Mouse (Mus musculus) spleen, adult 2 months (tissue): ENCODE measurements at regions not wholly inside any gene's neighbourhood (a gene's known extent, or its start where the extent isn't known, plus 50 kb on each side); places are given as distances from the start of the nearest gene placed in this dataset.

ENCODE experiments used
- CTCF ChIP-seq: fragments of 200-500 bp; IDR thresholded peaks from 2 replicates; pipeline ENCODE4 v1.5.1; 2011; ENCODE audit warnings: mild to moderate bottlenecking, inconsistent platforms; ENCODE audit not compliant: insufficient read depth, insufficient read length, insufficient replicate concordance; ENCODE audit errors: extremely low read depth
- POLR2A ChIP-seq: fragments of 200-500 bp; IDR thresholded peaks from 2 replicates; pipeline ENCODE4 v1.6.1; 2011; ENCODE audit warnings: low read depth, low read length, inconsistent platforms

GRCm38 (mm10) chr1:92292681-92293380, 97.3 kb upstream of the Hdac4 start:
- TF ChIP-seq POLR2A, result no peak
- TF ChIP-seq CTCF, result no peak
